ENCODE assay signal across 10 mouse cellular contexts in genomic region chr1:86498611-86499010, GRCm38 (mm10). TPM values are rescaled to one million over a fixed set of nuclear protein-coding genes. Genes with fewer than 3 reads are reported as not detected.
DNase-seq lines count a peak whose midpoint lies in the region; ATAC-seq and TF ChIP-seq lines count a peak whose summit lies in the region.
"Had no signal": no experiment of that assay in that cellular context is flagged by ENCODE, and none has a peak within 500 bp of the region (broad histone marks: within the 10 kb centered on the region; RNA-seq: fewer than 3 reads in every experiment).

No protein-coding gene starts in this region.

- H3K4me1 ChIP-seq in kidney, adult 2 months (ENCODE audit: control insufficient read depth, insufficient read depth, low read length) = peaks cover 38% of the 10 kb centered on the region
- peaks cover 34 to 44% of the 10 kb centered on the region in 2 experiments for H3K4me1 ChIP-seq in heart, embryonic 14.5 days (ENCODE audit: control insufficient read depth in 2 of 2, insufficient read depth in 2 of 2, low read length in 2 of 2)
- H3K4me1 ChIP-seq in liver, postnatal 0 days (ENCODE audit: insufficient read depth) = peaks cover 63% of the 10 kb centered on the region

- peak overlapping the region; percentile 53; the same call in 1 of the 2 replicates for H3K9ac ChIP-seq in heart, embryonic 14.5 days (ENCODE audit: low read length)
- H3K9ac ChIP-seq in liver, postnatal 0 days (replicated peaks) = no peak overlapping the region

- no peak for TF ChIP-seq POLR2A in kidney, adult 2 months (IDR thresholded peaks at IDR 0.05; ENCODE audit: low read depth, low read length)

- no peaks in the 10 kb centered on the region for H3K36me3 ChIP-seq in kidney, adult 2 months (ENCODE audit: control insufficient read depth, insufficient read depth, low read length)
- no peaks in the 10 kb centered on the region for H3K36me3 ChIP-seq in heart, embryonic 14.5 days (ENCODE audit: control insufficient read depth, insufficient read depth, low read length)
- H3K36me3 ChIP-seq in liver, postnatal 0 days (replicated peaks; ENCODE audit: insufficient read depth, low read length) = no peaks in the 10 kb centered on the region

- DNase-seq in kidney, adult 2 months = peak; percentile 3
- DNase-seq in kidney, adult 9 months = no peak
- DNase-seq in adipocyte (ENCODE audit: low spot score) = peak; percentile 47
- peak; percentile 40 for DNase-seq in liver, postnatal 0 days
- DNase-seq in embryo, embryonic 9.5 days (ENCODE audit: extremely low spot score) = no peak
- no peak for DNase-seq in adrenal gland, postnatal 14 days
- DNase-seq: thymus, postnatal 25 days had no signal

- 63% methylated on average over 1 of the region's 1 CpGs for WGBS in kidney, adult 2 months
- WGBS in heart, embryonic 14.5 days = 79% methylated on average over 1 of the region's 1 CpGs
- 45% methylated on average over 1 of the region's 1 CpGs for WGBS in liver, postnatal 0 days (ENCODE audit: insufficient replicate concordance)

- no peaks in the 10 kb centered on the region for H3K9me3 ChIP-seq in heart, embryonic 14.5 days (ENCODE audit: control insufficient read depth, low read length)
- H3K9me3 ChIP-seq in liver, postnatal 0 days (ENCODE audit: low read length) = no peaks in the 10 kb centered on the region

- no peaks in the 10 kb centered on the region for H3K27me3 ChIP-seq in kidney, adult 2 months (replicated peaks; ENCODE audit: control insufficient read depth, insufficient read depth, low read length)
- no peaks in the 10 kb centered on the region for H3K27me3 ChIP-seq in heart, embryonic 14.5 days (ENCODE audit: control insufficient read depth, insufficient read depth, low read length)
- no peaks in the 10 kb centered on the region for H3K27me3 ChIP-seq in liver, postnatal 0 days (ENCODE audit: insufficient read depth, low read length)
- H3K27me3 ChIP-seq: Patski had no signal

- TF ChIP-seq EP300 in liver, postnatal 0 days (IDR thresholded peaks at IDR 0.05; ENCODE audit: low read depth) = no peak

- no peak overlapping the region for H3K4me3 ChIP-seq in kidney, adult 2 months (ENCODE audit: insufficient read depth, low read depth, low read length)
- no peak overlapping the region for H3K4me3 ChIP-seq in heart, embryonic 14.5 days (ENCODE audit: control insufficient read depth in 1 of 2, insufficient read depth in 1 of 2, low read depth in 1 of 2, low read length in 2 of 2)
- H3K4me3 ChIP-seq in liver, postnatal 0 days (ENCODE audit: low read depth, low read length) = no peak overlapping the region

- peak overlapping the region; percentile 70 for H3K27ac ChIP-seq in kidney, adult 2 months (ENCODE audit: insufficient read depth, low read depth, low read length)
- H3K27ac ChIP-seq in heart, embryonic 14.5 days (replicated peaks in 1 of 2; ENCODE audit: control insufficient read depth in 1 of 2, insufficient read depth in 1 of 2, low read depth in 2 of 2, low read length in 2 of 2) = no peak overlapping the region
- H3K27ac ChIP-seq in liver, postnatal 0 days (ENCODE audit: low read depth) = peak overlapping the region; percentile 68

- no peak for TF ChIP-seq CTCF in kidney, adult 2 months (conservative IDR thresholded peaks at IDR 0.05; ENCODE audit: insufficient read depth, insufficient read length, low read depth, low read length)
- TF ChIP-seq CTCF in liver, postnatal 0 days (IDR thresholded peaks at IDR 0.05; ENCODE audit: low read depth) = no peak

- no peak for ATAC-seq in heart, embryonic 14.5 days (ENCODE audit: insufficient number of reproducible peaks, insufficient read depth, low FRiP score, low read depth)
- ATAC-seq in liver, postnatal 0 days = no peak
- no peak for ATAC-seq in megakaryocyte-erythroid progenitor cell, adult 5-6 weeks (replicated peaks; ENCODE audit: low FRiP score, low TSS enrichment, poor library complexity, severe bottlenecking)

- no peak overlapping the region for H3K4me2 ChIP-seq in heart, embryonic 14.5 days (ENCODE audit: low read length)
- H3K4me2 ChIP-seq in liver, postnatal 0 days (ENCODE audit: low read depth, low read length) = no peak overlapping the region

RNA-seq across cellular contexts. Expression of gene Ptma, which starts 27.9 kb away (rescaled TPM):
- 622 and 651 TPM in 2 replicates for polyA plus RNA-seq in kidney, adult 2 months (2012; rRNA removed)
- 788 and 789 TPM in 2 replicates for polyA plus RNA-seq in heart, embryonic 14.5 days (2014; fragmentation: Nextera tagmentation; extraction: Ambion mirVana)
- 750 and 799 TPM in 2 replicates for polyA plus RNA-seq in liver, postnatal 0 days (2015; fragmentation: Nextera tagmentation; extraction: Ambion mirVana)
- 2,834 and 3,273 TPM in 2 replicates for total RNA-seq in megakaryocyte-erythroid progenitor cell, adult 5-6 weeks (2014; fragmentation: Nextera tagmentation)
- total RNA-seq in megakaryocyte-erythroid progenitor cell, adult 5-6 weeks (2017) = 4,983 and 7,914 TPM in 2 replicates
- total RNA-seq in adrenal gland, postnatal 14 days (2021) = 806 and 848 TPM in 2 replicates

Comparison
In these comparisons a context has a peak if more than half of its experiments do, and no peak if none do; other contexts are left out.
1. DNase-seq: peak in kidney, adult 2 months (single experiment), adipocyte (single experiment) and liver, postnatal 0 days (single experiment); none in kidney, adult 9 months (single experiment), embryo, embryonic 9.5 days (single experiment) and adrenal gland, postnatal 14 days (single experiment).
2. H3K27ac ChIP-seq: peak in kidney, adult 2 months (single experiment) and liver, postnatal 0 days (single experiment); none in heart, embryonic 14.5 days (0 of 2).